Mouse (Mus musculus): ENCODE measurements around the gene Mark2.

Mark2 gene

DNA sequence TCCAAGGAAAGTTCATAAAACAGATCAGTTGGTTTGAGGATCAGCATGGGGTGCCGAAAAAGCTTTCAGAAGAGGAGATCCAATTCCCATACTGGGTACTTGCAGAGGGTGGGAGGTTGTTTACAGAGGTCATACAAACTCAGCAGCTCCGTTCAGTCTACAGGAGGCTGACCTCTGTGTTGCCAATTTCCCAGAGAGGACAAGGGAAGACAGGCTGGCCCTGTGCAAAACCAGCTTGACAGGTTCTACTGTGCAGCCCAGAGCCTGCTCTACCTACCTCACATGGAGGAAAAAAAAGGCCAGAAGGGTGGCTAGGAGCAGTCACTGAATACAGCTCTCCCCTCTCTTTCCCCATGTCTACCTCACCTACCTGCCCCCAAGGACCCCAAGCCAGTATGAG is 7.6 kb downstream of the Mark2 start:
- no peak for DNase-seq (ENCODE audit: low read depth)

DNA sequence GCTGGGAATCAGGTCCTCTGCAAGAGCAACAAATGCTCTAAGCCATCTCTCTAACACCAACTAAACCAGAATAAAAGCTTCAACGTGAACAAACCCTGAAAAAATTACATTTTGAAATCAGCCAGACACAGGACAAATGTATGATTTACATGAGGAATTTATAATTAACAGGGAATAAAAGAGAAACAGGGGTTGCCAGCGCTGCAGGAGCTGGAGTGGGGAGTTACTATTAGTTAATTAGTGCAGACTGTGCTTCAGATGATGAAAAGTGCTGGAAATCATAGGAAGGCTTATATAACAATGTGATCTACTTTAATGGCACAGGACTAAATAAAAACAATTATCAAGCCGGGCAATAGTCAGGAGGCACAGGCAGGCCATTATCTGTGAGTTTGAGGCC is 20.3 kb downstream of the Mark2 start:
- DNase-seq (ENCODE audit: low read depth) = no peak

DNA sequence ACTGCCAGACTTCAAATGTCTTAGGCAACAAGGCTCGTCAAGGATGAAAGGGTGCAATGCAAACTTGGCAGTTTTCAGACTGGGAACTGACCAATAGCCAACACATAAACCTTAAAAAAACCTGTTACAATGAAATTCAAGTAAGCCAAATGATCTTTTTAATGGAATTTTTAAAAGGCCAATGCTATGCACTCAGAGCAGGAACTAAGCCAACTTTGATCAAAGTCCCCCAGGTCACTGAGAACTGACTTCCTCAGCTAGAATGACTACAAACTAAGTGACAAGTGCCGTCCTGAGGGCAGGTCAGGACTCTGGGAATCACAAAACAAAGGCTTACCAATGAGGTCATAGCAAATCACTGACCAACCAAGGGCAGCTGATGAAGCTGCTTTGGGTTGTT is 21.5 kb downstream of the Mark2 start:
- DNase-seq (ENCODE audit: low read depth) = no peak

- DNase-seq (ENCODE audit: low read depth) = no peak
Observed at GRCm38 (mm10) chr19:7317716-7318115, 23.9 kb downstream of the Mark2 start.

DNA sequence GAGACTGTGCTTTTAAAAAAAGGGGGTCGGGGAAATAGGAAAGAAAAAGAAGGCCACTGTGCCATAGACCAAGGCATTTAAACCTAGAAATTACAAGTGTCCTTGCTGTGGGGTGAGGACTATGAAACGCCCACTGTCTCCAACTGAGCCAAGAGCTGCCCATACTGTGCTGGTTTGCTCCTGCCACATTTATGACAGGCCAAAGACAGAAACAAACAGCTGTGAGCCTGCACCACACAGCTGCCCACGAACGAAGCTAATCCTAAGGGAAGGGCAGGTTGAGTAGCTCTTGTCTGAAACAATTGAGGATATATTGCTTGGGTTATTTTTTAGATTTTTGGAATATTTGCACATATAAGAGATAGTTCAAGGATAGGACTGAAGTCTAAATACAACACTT is 24.8 kb downstream of the Mark2 start:
- no peak for DNase-seq (ENCODE audit: low read depth)

GRCm38 (mm10) chr19:7315587-7315984 is 26.1 kb downstream of the Mark2 start:
- no peak for DNase-seq (ENCODE audit: low read depth)

DNA sequence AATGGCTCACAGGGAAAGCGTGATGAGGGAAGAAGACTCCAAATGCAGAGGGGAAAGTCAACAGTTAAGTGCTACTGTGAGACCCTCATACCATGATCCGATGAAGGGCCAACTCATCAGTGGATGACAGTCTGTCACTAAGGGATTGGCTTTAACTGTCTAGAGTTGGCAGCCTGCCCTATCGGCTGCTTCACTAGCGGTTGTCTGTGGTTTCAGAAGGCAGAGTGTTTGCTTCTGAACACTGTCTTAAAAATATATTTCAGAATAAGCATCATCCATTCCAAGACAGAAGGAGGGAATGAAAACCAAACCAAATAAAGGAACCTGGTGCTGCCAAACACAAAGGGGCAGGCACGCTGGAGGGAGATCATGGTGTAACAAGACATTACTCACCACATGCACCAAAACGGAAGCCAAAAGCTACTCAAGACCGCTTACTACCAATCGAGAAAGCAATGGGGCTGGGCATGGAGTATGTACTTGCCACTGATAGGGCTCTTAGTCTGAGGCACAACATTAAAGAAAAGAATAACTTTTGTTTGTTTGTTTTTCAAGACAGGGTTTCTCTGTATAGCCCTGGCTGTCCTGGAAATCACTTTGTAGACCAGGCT is 26.6 kb downstream of the Mark2 start:
- DNase-seq (ENCODE audit: low read depth) = peak; percentile 21

DNA sequence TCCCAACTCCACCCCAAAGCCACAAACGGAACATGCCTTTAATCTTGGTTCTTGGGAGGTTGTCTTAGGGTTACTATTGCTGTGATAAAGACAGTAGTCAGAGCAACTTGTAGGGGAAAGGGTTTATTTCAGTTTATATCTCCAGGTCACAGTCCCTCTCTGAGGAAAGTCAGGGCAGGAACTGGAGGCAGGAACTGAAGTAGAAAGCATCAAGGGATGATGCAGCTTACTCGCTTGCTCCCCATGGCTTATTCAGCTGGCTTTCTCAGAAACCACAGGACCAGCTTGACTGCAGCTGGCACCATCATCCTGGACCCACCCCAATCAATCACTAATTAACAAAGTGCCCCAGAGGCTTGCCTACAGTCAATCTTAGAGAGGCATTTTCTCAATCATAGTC is 28.0 kb downstream of the Mark2 start:
- DNase-seq (ENCODE audit: low read depth) = no peak

DNA sequence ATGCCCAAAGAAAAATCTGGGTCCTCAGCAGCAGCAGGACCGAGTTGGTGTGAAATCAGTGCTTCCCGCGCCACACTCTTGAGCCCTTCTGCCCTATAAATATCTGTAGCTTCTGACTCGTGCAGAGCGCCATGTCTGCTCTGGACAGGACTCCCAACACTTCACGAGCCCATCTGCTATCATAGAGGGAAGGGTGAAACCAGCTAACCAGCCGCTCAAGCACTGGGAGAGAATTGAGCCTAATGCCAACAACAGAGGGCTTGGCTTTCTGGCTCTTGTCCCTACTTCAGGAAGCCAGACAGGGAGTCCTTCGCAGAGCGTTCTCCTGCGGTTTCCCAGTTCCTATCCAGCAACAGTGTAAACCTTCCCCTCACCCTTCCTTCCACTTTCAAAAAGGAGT is 30.4 kb downstream of the Mark2 start:
- peak; percentile 42 for DNase-seq (ENCODE audit: low read depth)

GRCm38 (mm10) chr19:7310704-7311103 is 31.0 kb downstream of the Mark2 start:
- DNase-seq (ENCODE audit: low read depth) = peak; percentile 55

- no peak for DNase-seq (ENCODE audit: low read depth)
Observed at GRCm38 (mm10) chr19:7309738-7310330, 31.8 kb downstream of the Mark2 start.

- DNase-seq (ENCODE audit: low read depth) = no peak
Observed at GRCm38 (mm10) chr19:7307995-7308770, 33.5 kb downstream of the Mark2 start.

DNA sequence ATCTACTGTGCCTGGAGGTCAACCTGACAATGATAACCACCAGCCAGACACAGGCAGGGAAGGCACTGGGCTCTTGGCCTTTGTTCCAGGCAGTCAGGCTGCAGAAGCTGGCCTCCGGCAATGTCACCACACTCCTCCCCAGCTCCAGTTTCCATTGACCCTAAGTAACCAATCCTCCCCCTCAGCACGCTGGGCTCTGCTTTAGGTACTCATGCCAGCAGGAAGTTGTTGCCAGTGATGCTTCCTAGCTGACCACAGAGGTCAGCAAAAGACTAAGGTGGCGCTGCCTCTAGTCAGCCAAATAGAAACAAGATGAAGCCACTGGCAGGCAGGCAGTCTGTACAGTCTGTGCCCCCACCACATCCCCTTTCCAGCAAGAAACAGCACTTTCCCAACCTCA is 34.7 kb downstream of the Mark2 start:
- DNase-seq (ENCODE audit: low read depth) = peak; percentile 50

DNA sequence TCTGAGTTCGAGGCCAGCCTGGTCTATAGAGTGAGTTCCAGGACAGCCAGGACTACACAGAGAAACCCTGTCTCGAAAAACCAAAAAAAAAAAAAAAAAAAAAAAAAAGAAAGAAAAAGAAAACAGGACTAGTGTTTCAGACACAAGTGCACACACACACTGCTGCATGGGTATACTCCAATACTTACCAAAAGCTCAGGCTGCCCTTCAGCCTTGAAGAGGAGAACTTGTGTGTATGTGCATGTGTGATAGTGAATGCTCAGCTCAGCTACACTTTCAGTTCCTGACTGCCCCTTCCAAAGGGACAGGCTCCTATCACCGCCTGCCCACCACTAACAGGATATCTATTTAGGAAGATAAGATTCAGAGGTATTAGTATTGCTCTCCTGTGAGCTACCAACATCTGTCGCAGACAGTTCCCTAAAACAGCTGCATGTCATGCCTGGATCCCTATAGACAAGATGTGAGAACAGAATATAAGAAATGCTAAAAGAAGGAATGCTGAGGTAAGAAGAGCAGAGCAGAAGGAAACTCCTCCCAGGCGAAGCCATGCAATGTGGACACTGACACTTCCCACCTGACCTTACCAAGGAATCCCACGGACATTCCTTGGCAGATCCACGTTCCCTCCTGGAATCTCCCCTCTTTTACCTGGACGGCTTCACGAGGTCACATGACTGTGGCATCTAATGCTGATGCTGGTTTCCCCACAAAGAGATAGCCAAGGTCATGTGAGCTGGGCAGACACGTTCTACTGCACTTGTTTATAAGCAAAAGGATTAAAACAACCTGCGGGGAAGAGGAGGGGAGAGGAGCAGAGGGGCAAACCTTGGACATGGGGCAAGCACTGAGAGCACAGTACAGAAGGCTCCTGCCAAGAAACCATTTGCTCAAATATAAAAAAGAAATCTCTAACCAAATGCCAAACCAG is 36.0 kb downstream of the Mark2 start:
- no peak for DNase-seq (ENCODE audit: low read depth)

GRCm38 (mm10) chr19:7304801-7305200 is 36.9 kb downstream of the Mark2 start:
- peak; percentile 59 for DNase-seq (ENCODE audit: low read depth)

GRCm38 (mm10) chr19:7303796-7304195 is 37.9 kb downstream of the Mark2 start:
- no peak for DNase-seq (ENCODE audit: low read depth)

- DNase-seq (ENCODE audit: low read depth) = peak; percentile 77
Observed at GRCm38 (mm10) chr19:7302493-7302797, 39.2 kb downstream of the Mark2 start.

- DNase-seq (ENCODE audit: low read depth) = peak; percentile 82
Observed at GRCm38 (mm10) chr19:7301647-7302492, 39.8 kb downstream of the Mark2 start.

DNA sequence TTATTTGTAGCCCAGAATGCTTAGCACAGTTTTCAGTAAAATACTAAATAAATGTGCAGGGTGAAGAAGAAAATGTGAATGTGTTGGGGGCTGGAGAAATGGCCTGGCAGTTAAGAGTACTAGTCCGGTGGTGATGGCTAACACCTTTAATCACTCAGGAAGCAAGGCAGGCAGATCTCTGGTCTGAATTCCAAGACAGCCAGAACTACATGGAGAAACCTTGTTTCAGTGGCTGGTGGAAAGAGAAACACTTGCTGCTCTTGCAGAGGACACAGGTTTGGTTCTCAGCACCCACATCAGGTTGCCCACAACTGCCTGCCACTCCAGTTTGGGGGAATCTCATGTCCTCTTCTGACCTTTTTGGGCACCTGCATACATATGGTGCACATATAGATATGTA is 41.6 kb downstream of the Mark2 start:
- DNase-seq (ENCODE audit: low read depth) = no peak

DNA sequence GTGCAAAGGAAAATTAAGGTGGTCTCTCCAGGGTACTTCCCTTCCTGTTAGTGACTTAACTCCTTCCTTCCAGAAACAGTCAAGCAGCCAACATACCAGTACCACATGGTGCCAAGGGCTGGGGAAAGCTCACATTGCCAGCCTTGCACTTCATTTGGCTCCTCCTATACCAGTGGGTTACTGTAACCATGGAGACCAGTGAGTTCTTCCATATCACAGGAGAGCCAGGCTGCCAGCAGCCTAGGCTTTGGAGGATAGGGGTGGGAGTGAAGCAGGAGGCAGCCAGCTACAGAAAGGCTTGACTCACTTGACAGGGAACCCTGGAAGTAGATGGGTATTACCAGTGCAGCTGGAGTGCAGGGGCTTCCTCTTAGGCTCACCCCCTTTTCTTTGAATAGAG is 42.6 kb downstream of the Mark2 start:
- DNase-seq (ENCODE audit: low read depth) = no peak

- no peak for DNase-seq (ENCODE audit: low read depth)
Observed at GRCm38 (mm10) chr19:7295959-7296358, 45.7 kb downstream of the Mark2 start.
